Mouse (Mus musculus) B cell, adult 2 months (primary cell): ENCODE results near the gene Fxyd3.

Experiments used
- DNase-seq, 2 experiments: peaks; one replicate each; pipeline ENCODE4 v3.0.0; 2022

Gene Fxyd3

DNA sequence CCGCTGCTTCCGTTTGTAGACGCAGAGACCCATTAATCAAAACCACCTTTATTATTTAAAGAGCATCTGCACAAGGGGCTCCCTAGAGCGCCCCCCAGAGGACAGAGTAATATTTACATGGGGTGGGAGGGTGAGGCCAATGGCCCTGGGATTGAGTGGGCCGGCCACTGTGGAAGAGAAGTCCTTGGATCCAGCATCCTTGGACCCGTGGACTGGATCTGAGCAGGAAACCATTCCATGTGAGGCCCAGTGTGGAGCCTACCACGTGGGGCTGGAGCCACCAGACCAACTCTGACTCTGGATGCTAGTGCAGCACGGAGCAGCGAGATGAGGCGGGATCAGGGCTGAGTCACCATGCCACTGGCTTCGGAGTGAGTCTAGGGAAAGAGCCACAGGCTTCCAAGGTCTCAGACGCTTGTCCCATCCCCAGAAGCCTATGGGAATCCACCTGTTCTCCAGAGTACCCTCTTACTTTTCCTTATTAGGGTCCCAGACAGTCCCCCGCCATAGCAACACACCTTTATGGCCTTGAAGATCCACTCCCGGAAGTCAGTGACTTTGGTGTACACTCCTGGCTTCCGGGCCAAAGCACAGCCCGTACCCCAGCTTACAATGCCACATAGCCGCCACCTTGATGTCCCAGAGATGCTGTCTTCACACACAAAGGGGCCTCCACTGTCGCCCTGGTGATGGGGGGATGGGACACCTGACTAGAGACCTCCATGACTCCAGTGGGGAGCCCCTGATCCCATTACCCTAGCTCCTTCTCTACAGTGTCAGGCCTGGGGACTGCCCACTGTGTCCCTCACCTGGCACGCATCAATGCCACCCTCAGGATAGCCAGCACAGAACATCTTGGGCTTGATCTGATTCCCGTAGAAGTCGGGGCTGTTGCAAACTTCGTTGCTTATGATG lies 22.4 kb upstream of the Fxyd3 start:
- peak; percentile 58 to 64 for DNase-seq

GRCm38 (mm10) chr7:31097583-31098248 lies 21.2 kb upstream of the Fxyd3 start:
- peak; percentile 89 to 91 for DNase-seq

- no peak for DNase-seq
These were observed 20.5 kb upstream of the Fxyd3 start for GRCm38 (mm10) chr7:31096892-31097564.

GRCm38 (mm10) chr7:31094774-31095501 lies 18.4 kb upstream of the Fxyd3 start:
- peak; percentile 23 to 34 for DNase-seq

DNA sequence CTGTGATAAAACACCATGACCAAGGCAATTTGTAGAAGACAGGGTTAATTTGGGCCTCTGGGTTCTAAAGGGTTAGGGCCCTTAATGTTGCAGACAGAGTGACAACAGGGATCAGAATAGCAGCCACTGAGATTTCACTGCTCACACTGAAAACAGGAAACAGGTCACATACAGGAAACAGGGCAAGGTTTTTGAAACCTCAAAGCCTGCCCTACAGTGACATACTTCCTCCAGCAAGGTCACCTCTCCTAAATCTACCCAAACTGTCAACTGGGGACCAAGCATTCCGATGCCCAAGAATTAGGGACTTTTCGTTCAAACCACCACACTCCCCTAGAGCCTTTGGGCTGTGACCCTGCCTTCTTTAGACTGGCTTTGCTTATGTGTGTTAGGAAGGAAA lies 13.2 kb upstream of the Fxyd3 start:
- DNase-seq = peak; percentile 49 to 58

DNA sequence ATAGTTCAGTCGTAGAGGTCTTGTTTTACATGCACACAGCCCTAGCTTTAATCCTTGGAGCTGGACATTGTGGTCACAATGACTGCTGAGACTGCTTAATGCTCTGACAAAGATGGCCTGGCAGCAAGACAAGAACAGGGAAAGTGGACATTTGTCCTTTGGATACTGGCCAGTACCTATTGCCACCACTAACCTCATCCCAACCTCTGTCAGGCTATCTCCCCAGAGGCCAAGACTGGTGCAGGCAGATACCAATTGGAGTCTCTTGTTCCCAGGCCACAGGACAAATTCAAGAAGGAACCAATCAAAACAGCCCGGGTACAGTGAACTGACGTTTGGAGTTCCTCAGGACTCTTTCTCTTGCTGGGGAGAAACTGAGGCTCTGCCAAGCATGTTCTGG lies 11.7 kb upstream of the Fxyd3 start:
- no peak for DNase-seq

- no peak for DNase-seq
These were observed 10.8 kb upstream of the Fxyd3 start for GRCm38 (mm10) chr7:31087262-31087661.

DNA sequence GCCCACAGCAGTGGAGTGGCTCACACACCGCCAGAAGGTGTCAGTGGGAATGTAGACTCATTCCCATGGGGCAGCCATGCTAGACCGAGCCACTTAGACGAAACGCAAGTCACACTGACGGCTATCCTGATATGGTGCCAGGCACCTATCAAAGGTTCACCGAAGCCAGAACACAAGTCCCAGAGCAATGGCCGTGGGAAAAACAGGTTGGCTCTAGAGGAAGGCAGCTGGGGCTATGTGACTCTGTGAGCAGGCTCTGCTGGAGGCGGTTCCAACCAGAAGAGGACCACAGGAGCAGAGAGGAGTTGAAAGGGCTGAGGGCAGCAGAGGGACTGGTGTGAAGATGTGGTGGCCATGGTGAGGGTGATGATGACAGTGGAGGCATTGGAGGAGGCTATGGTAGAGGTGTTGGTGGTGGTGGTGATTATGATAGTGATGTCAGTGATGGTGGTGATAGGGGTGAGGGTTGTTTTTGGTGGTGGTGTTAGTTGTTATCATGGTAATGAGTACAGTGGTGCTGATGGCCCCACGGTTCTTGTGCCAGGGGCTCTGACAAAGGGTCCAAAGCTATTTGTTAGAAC lies 9.8 kb upstream of the Fxyd3 start:
- DNase-seq = no peak

GRCm38 (mm10) chr7:31085171-31085570 lies 8.7 kb upstream of the Fxyd3 start:
- DNase-seq = no peak

GRCm38 (mm10) chr7:31084140-31084539 lies 7.6 kb upstream of the Fxyd3 start:
- DNase-seq = no peak

GRCm38 (mm10) chr7:31082831-31083588 lies 6.5 kb upstream of the Fxyd3 start:
- no peak for DNase-seq

GRCm38 (mm10) chr7:31082106-31082505 lies 5.6 kb upstream of the Fxyd3 start:
- DNase-seq = no peak

DNA sequence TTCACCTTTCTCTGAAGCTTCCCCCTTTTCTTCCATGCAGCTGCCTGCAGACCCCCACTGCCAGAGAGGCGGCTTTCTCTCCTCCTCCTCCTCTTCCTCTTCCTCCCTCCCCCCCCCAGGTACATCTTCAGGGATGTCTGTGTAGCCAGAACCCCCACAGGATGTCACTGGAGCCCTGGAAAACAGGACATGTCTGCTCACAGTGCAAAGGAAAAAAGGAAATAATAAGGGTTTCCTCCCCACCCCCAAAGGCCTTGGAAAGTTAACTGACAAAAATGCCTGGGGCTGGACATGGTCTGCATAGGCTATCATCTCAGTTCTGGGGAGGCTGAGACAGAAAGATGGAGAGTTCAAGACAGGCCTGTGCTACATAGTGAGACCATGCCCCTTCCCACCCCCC lies 4.6 kb upstream of the Fxyd3 start:
- DNase-seq = no peak

DNA sequence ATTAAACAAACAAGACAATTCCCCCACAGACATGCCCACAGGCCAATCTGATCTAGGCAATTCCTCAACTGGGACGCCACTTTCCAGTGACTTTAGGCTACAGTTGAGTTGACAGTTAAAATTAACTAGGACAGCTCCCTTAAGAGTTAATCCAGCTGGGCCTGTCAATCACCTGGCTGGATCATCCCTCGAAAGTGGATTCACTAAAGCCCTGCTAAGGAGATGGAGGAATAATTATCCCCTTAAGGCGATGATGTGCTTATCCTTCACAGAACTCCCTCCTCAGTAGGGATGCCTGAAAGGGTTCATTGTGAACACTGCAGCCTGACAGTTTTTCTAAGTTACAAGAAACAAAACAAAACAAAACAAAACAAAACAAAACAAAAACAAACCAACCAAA lies 4.1 kb upstream of the Fxyd3 start:
- DNase-seq = no peak

DNA sequence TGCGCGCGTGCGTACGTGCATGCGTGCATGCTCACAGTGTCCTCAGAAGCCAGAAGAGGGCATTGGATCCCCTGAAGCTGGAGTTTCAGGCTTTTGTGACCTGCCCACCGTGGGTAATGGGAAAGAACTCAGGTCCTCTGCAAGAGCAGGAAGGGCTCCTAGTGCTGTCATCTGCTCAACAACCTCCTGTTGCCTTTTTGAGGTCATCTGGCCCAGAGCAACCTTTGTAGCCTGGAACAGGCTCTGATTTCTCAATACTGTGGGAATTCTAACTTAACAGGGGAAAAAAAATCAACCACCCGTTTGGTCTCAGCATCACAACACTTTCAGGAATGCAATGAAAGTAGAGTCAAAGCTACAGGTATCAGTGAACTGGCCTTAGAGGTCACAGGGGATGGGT lies 3.2 kb upstream of the Fxyd3 start:
- DNase-seq = no peak

DNA sequence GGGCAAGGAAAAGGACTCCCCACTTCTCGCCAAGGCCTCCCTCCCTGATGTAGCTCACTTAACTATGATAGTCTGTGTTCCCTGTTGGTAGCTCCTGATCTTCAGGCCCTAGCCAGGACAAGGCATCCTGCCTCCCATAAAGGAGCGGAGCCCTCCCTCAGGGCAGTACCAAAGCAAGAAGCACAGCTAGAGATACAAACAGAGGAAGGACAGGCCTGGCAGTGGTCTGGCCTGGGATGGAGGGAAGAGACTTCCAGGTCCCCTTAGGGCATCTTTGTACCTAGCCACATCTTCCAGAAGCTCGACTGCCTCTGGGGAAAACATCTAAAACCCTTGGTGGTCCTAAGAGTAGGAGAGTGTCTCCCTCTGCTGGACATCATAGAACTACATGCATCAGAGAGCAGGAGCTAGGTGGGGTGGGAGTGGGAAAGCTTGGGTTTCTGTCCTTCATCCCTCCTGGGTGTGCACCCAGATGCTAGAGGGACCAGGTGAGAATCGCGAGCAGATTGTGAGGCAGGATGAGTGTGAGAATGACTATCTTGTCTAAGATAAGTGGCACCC lies 1.5 kb upstream of the Fxyd3 start:
- peak; percentile 51 to 52 for DNase-seq

DNA sequence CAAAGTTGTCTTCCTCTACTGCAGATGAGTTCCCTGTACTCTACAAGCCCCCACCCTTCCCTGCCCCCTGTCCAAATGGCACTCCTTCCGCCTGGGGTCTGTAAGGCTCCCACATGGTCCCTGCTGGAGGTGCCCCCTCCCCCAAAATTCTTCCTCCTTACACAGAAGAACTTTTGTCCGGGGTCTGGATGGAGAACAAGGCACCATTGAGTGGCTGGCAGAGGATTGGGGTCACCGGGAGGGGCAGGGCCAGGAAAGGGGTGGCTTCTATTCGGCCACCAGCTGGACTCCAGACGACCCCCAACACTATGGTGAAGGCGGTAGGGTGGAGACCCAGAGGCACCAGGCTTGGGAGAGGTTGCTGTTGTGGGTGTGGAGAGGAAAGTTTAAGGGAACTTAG lies 966 bp upstream of the Fxyd3 start:
- no peak for DNase-seq

DNA sequence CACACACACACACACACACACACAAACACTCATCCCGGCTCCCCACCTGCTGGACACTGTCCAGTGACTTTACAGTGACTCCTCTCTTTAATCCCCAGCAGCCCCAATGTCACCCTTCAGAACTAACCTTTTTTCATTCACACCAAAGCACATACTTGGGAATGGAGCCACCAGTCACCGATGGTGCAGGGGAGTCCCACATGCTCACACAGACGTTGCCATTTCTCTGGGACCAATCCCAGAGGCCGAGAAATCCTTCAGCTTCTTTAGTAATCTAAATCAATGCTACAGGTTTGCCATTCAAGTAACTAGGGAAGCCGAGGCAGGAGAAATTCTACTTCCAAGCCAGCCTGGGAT lies 1.8 kb downstream of the Fxyd3 start:
- DNase-seq = no peak

GRCm38 (mm10) chr7:31074061-31074712 lies 2.3 kb downstream of the Fxyd3 start:
- DNase-seq = no peak

DNA sequence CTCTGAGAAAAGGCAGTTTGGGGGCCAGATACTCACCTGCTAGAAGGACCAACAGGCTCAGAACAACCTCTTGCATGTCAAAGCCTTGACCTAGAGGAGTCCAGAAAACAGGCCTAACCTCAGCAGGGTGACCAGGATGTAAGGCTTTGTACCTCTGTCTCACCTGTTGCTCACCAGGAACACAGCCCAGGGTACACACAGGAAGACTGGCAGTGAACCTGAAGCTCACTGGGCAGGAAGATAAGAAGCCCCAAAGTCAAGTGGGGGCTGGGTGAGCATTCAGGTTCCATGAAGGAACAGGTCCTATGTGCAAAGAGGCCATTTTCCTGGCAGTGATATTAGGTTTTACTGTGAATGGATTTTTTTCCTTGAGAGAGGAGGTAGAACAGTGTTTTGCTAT lies 3.0 kb downstream of the Fxyd3 start:
- no peak for DNase-seq

DNA sequence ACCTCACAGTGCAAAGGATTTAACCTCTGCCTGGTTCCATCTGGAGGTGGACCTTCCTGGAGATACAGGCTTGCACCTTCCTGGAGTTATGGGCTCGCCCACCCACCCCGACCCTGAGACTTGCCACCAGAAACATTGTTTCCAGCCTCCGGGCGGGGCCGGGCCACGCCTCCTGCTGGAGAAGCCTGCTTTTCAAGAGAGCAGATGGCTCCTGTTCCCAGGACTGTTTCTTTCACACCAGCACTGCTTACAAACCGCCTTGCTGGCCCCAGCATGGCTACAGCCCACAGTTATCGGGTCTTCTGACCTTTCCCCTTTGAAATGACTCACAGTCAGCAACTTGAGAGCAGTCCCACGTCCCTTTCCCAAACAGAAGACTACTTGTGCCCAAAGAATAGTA lies 4.2 kb downstream of the Fxyd3 start:
- DNase-seq = no peak
